Mouse (Mus musculus): ENCODE results near the gene A830031A19Rik. TPM values are rescaled to one million over a fixed set of nuclear protein-coding genes. Genes with fewer than 3 reads are reported as not detected.

The A830031A19Rik gene
- polyA plus RNA-seq, 1 experiment from 2014 or later = not detected

GRCm38 (mm10) chr11:24081687-24082384, 7.0 kb upstream of the A830031A19Rik start:
- H3K4me3 ChIP-seq (ENCODE audit: low read depth, low read length) = peak overlapping the region; percentile 88
- H3K4me2 ChIP-seq (ENCODE audit: low read depth, low read length) = peak overlapping the region; percentile 80
- ATAC-seq (ENCODE audit: low read depth) = peak; percentile 15; the same call in 1 of the 2 replicates
- no peaks in the 10 kb centered on the region for H3K9me3 ChIP-seq (ENCODE audit: control insufficient read depth, low read length)
- H3K27ac ChIP-seq (ENCODE audit: low read depth, low read length) = peak overlapping the region; percentile 99
- H3K9ac ChIP-seq (replicated peaks; ENCODE audit: low read depth, low read length) = peak overlapping the region; percentile 98
- peaks cover 8% of the 10 kb centered on the region; the same call in 1 of the 2 replicates for H3K36me3 ChIP-seq (ENCODE audit: control insufficient read depth, insufficient read depth, low read length)
- WGBS = under 1% methylated on average over 43 of the region's 43 CpGs
- no peaks in the 10 kb centered on the region for H3K27me3 ChIP-seq (ENCODE audit: control insufficient read depth, insufficient read depth, low read length)
- H3K4me1 ChIP-seq (ENCODE audit: control insufficient read depth, insufficient read depth, low read length) = peaks cover 20% of the 10 kb centered on the region

GRCm38 (mm10) chr11:24081016-24081686, 6.3 kb upstream of the A830031A19Rik start:
- peak; percentile 60 for ATAC-seq (ENCODE audit: low read depth)
- under 1% methylated on average over 33 of the region's 35 CpGs for WGBS
- no peaks in the 10 kb centered on the region for H3K27me3 ChIP-seq (ENCODE audit: control insufficient read depth, insufficient read depth, low read length)
- H3K4me2 ChIP-seq (ENCODE audit: low read depth, low read length) = peak overlapping the region; percentile 80
- peak overlapping the region; percentile 99 for H3K27ac ChIP-seq (ENCODE audit: low read depth, low read length)
- H3K4me1 ChIP-seq (ENCODE audit: control insufficient read depth, insufficient read depth, low read length) = peaks cover 13% of the 10 kb centered on the region
- H3K9ac ChIP-seq (replicated peaks; ENCODE audit: low read depth, low read length) = peak overlapping the region; percentile 98
- H3K4me3 ChIP-seq (ENCODE audit: low read depth, low read length) = peak overlapping the region; percentile 88
- H3K36me3 ChIP-seq (ENCODE audit: control insufficient read depth, insufficient read depth, low read length) = peaks cover 8% of the 10 kb centered on the region; the same call in 1 of the 2 replicates
- H3K9me3 ChIP-seq (ENCODE audit: control insufficient read depth, low read length) = no peaks in the 10 kb centered on the region

- Histone ChIP-seq H3K4me1 (ENCODE audit: control insufficient read depth, insufficient read depth, low read length) (peaks cover 9% of the 10 kb centered on the region; the same call in 1 of the 2 replicates), H3K4me2 (ENCODE audit: low read depth, low read length) (peak overlapping the region; percentile 80), H3K27me3 (ENCODE audit: control insufficient read depth, insufficient read depth, low read length) (no peaks in the 10 kb centered on the region), H3K36me3 (ENCODE audit: control insufficient read depth, insufficient read depth, low read length) (peaks cover 3% of the 10 kb centered on the region; the same call in 1 of the 2 replicates), H3K9me3 (ENCODE audit: control insufficient read depth, low read length) (no peaks in the 10 kb centered on the region), H3K27ac (ENCODE audit: low read depth, low read length) (peak overlapping the region; percentile 99), H3K9ac (replicated peaks; ENCODE audit: low read depth, low read length) (peak overlapping the region; percentile 98), H3K4me3 (ENCODE audit: low read depth, low read length) (peak overlapping the region; percentile 88)
- ATAC-seq (ENCODE audit: low read depth) = peak; percentile 49
- WGBS = under 1% methylated on average over 19 of the region's 30 CpGs
Observed at GRCm38 (mm10) chr11:24080541-24080940, 5.7 kb upstream of the A830031A19Rik start.

GRCm38 (mm10) chr11:24079392-24080391, 4.8 kb upstream of the A830031A19Rik start:
- WGBS = under 1% methylated on average over 42 of the region's 43 CpGs
- peak overlapping the region; percentile 88 for H3K4me3 ChIP-seq (ENCODE audit: low read depth, low read length)
- H3K27me3 ChIP-seq (ENCODE audit: control insufficient read depth, insufficient read depth, low read length) = no peaks in the 10 kb centered on the region
- H3K9me3 ChIP-seq (ENCODE audit: control insufficient read depth, low read length) = no peaks in the 10 kb centered on the region
- H3K4me1 ChIP-seq (ENCODE audit: control insufficient read depth, insufficient read depth, low read length) = peaks cover 3% of the 10 kb centered on the region; the same call in 1 of the 2 replicates
- no peaks in the 10 kb centered on the region for H3K36me3 ChIP-seq (ENCODE audit: control insufficient read depth, insufficient read depth, low read length)
- H3K4me2 ChIP-seq (ENCODE audit: low read depth, low read length) = peak overlapping the region; percentile 80
- H3K27ac ChIP-seq (ENCODE audit: low read depth, low read length) = peak overlapping the region; percentile 99
- H3K9ac ChIP-seq (replicated peaks; ENCODE audit: low read depth, low read length) = peak overlapping the region; percentile 98
- no peak for ATAC-seq (ENCODE audit: low read depth)

- Histone ChIP-seq H3K4me3 (ENCODE audit: low read depth, low read length) (peak overlapping the region; percentile 88), H3K9me3 (ENCODE audit: control insufficient read depth, low read length) (no peaks in the 10 kb centered on the region), H3K27ac (ENCODE audit: low read depth, low read length) (peak overlapping the region; percentile 99), H3K4me1 (ENCODE audit: control insufficient read depth, insufficient read depth, low read length) (0 out of 2 replicates have a peak, but pooled peaks cover 4% of the 10 kb centered on the region), H3K36me3 (ENCODE audit: control insufficient read depth, insufficient read depth, low read length) (no peaks in the 10 kb centered on the region), H3K9ac (replicated peaks; ENCODE audit: low read depth, low read length) (peak overlapping the region; percentile 98), H3K4me2 (ENCODE audit: low read depth, low read length) (peak overlapping the region; percentile 80), H3K27me3 (ENCODE audit: control insufficient read depth, insufficient read depth, low read length) (no peaks in the 10 kb centered on the region)
- no peak for ATAC-seq (ENCODE audit: low read depth)
- under 1% methylated on average over 36 of the region's 38 CpGs for WGBS
Observed at GRCm38 (mm10) chr11:24078706-24079316, 4.0 kb upstream of the A830031A19Rik start.

GRCm38 (mm10) chr11:24077795-24078705, 3.2 kb upstream of the A830031A19Rik start, which contains the start of gene Bcl11a:
Bcl11a (plus strand) TSS chr11:24078056.
- H3K4me3 ChIP-seq (ENCODE audit: low read depth, low read length) = peak within 1 kb of the TSS; percentile 88
- no peaks in the 10 kb centered on the region for H3K36me3 ChIP-seq (ENCODE audit: control insufficient read depth, insufficient read depth, low read length)
- peak within 1 kb of the TSS; percentile 99 for H3K27ac ChIP-seq (ENCODE audit: low read depth, low read length)
- under 1% methylated on average over 38 of the region's 51 CpGs for WGBS
- peak within 1 kb of the TSS; percentile 80 for H3K4me2 ChIP-seq (ENCODE audit: low read depth, low read length)
- H3K9ac ChIP-seq (replicated peaks; ENCODE audit: low read depth, low read length) = peak within 1 kb of the TSS; percentile 98
- ATAC-seq (ENCODE audit: low read depth) = peak; percentile 50
- H3K27me3 ChIP-seq (ENCODE audit: control insufficient read depth, insufficient read depth, low read length) = no peaks in the 10 kb centered on the region
- H3K9me3 ChIP-seq (ENCODE audit: control insufficient read depth, low read length) = no peaks in the 10 kb centered on the region
- H3K4me1 ChIP-seq (ENCODE audit: control insufficient read depth, insufficient read depth, low read length) = 0 out of 2 replicates have a peak, but pooled peaks cover 4% of the 10 kb centered on the region

GRCm38 (mm10) chr11:24076821-24077730, 2.2 kb upstream of the A830031A19Rik start:
- WGBS = under 1% methylated on average over 59 of the region's 59 CpGs
- ATAC-seq (ENCODE audit: low read depth) = peak; percentile 43

More at GRCm38 (mm10) chr11:24076821-24077730, 2.2 kb upstream of the A830031A19Rik start:
- peak overlapping the region; percentile 98 for H3K9ac ChIP-seq (replicated peaks; ENCODE audit: low read depth, low read length)
- H3K4me2 ChIP-seq (ENCODE audit: low read depth, low read length) = peak overlapping the region; percentile 80
- H3K4me3 ChIP-seq (ENCODE audit: low read depth, low read length) = peak overlapping the region; percentile 88
- H3K4me1 ChIP-seq (ENCODE audit: control insufficient read depth, insufficient read depth, low read length) = 0 out of 2 replicates have a peak, but pooled peaks cover 4% of the 10 kb centered on the region
- no peaks in the 10 kb centered on the region for H3K27me3 ChIP-seq (ENCODE audit: control insufficient read depth, insufficient read depth, low read length)
- H3K9me3 ChIP-seq (ENCODE audit: control insufficient read depth, low read length) = no peaks in the 10 kb centered on the region
- H3K27ac ChIP-seq (ENCODE audit: low read depth, low read length) = peak overlapping the region; percentile 99
- no peaks in the 10 kb centered on the region for H3K36me3 ChIP-seq (ENCODE audit: control insufficient read depth, insufficient read depth, low read length)

Data from neural tube, embryonic 14.5 days (tissue).